Mouse (Mus musculus) liver, postnatal 0 days (tissue): ENCODE measurements at regions not wholly inside any gene's neighbourhood (a gene's known extent, or its start where the extent isn't known, plus 50 kb on each side); places are given as distances from the start of the nearest gene placed in this dataset.

ENCODE experiments used
- ATAC-seq: fragments of 200-750 bp; cut with Nextera tagmentation; 2 replicates; pipeline ENCODE4 v1.8.0; 2017; ENCODE audit warnings: mild to moderate bottlenecking, moderate library complexity
- DNase-seq: peaks from one replicate; pipeline ENCODE4 v3.0.0-alpha.2; 2016
- H3K27ac ChIP-seq: fragments of 300-500 bp; sonication (generic); 2 replicates; pipeline ENCODE4 v1.5.1; 2014; ENCODE audit warnings: antibody characterized with exemption, moderate library complexity, mild to moderate bottlenecking, low read depth
- H3K27me3 ChIP-seq: fragments of 300-500 bp; sonication (generic); 2 replicates; pipeline ENCODE4 v1.6.1; 2014; ENCODE audit warnings: low read length, control low read depth, mixed read lengths; ENCODE audit not compliant: insufficient read depth
- H3K36me3 ChIP-seq: fragments of 300-500 bp; sonication (generic); replicated peaks from 2 replicates; pipeline ENCODE4 v1.6.1; 2014; ENCODE audit warnings: mild to moderate bottlenecking, control low read depth, low read length, moderate library complexity, mixed read lengths; ENCODE audit not compliant: insufficient read depth
- H3K4me1 ChIP-seq: fragments of 300-500 bp; sonication (generic); 2 replicates; pipeline ENCODE4 v1.6.1; 2014; ENCODE audit warnings: antibody characterized with exemption, mild to moderate bottlenecking, control low read depth; ENCODE audit not compliant: insufficient read depth
- H3K4me2 ChIP-seq: fragments of 300-500 bp; sonication (generic); 2 replicates; pipeline ENCODE4 v1.6.1; 2014; ENCODE audit warnings: low read depth, mild to moderate bottlenecking, low read length, moderate library complexity, mixed read lengths
- H3K4me3 ChIP-seq: fragments of 300-500 bp; sonication (generic); 2 replicates; pipeline ENCODE4 v1.5.1; 2014; ENCODE audit warnings: low read depth, low read length
- H3K9ac ChIP-seq: fragments of 300-500 bp; sonication (generic); replicated peaks from 2 replicates; pipeline ENCODE4 v1.6.1; 2014; ENCODE audit warnings: mild to moderate bottlenecking, moderate library complexity
- H3K9me3 ChIP-seq: fragments of 300-500 bp; sonication (generic); 2 replicates; pipeline ENCODE4 v1.6.1; 2016; ENCODE audit warnings: mild to moderate bottlenecking, control low read depth, low read length, mixed read lengths
- CTCF ChIP-seq: sonication (generic); IDR thresholded peaks from 2 replicates; pipeline ENCODE4 v1.5.1; 2016; ENCODE audit warnings: antibody characterized with exemption, low read depth
- EP300 ChIP-seq: IDR thresholded peaks from 2 replicates; pipeline ENCODE4 v1.6.1; 2016; ENCODE audit warnings: antibody characterized with exemption, low read depth, mild to moderate bottlenecking
- WGBS: fragments of 180-500 bp; shearing (Covaris S2); extraction: QIAGEN DNeasy Blood & Tissue Kit; methylation state at CpG from one replicate; pipeline ENCODE4 v1.1.7; 2014; ENCODE audit not compliant: insufficient replicate concordance; 5-methylcytosine and 5-hydroxymethylcytosine counted together

DNA sequence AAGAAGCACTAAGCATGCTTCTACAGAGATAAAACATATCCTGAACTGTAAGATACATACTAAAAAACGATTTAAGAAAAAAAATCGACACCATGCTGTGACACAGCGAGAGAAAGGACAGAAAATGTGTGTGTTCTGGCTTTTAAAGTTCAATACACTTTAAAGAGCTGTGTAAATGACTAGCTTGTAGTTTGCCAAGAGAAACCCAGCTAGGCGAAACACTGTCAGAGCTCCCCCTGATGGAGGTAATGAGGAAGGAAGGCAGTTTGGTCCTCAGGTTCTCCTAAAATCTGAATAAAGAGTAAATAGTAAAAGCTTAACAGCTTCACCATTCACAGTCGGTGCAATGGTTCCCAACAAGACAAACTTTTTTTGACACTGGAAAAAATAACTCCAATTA, 67.1 kb upstream of the Gabrg2 start:
- H3K36me3 ChIP-seq, result no peaks in the 10 kb centered on the region
- no peaks in the 10 kb centered on the region for H3K9me3 ChIP-seq
- H3K27ac ChIP-seq, result no peak overlapping the region
- ATAC-seq, result no peak
- TF ChIP-seq EP300 (no peak), CTCF (peak; percentile 25; the same call in 1 of the 2 replicates)
- no peaks in the 10 kb centered on the region for H3K27me3 ChIP-seq
- DNase-seq, result no peak
- no peaks in the 10 kb centered on the region for H3K4me1 ChIP-seq
- no peak overlapping the region for H3K9ac ChIP-seq
- no peak overlapping the region for H3K4me3 ChIP-seq
- WGBS, result 12% methylated on average over 5 of the region's 5 CpGs
- no peak overlapping the region for H3K4me2 ChIP-seq

DNA sequence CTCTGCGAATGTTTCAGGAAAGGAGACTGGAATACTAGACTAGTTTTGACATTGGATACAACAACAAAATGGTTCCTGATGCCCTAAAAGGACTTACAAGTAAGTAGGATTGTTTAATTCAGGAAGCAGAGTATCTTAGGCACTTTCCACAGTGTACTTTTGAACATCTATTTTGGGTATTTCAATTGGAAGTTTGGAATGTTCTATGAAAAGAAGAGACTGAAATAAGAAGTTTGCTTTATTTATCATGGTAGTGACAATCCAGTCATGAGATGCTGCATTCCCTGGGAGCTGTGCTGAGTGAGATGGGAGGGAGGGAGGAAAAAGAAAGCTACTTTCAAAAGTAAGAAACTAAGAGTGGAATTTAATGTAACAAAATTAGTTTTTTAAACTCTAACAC, 50.9 kb upstream of the Gabrg2 start:
- H3K4me3 ChIP-seq, result no peak overlapping the region
- ATAC-seq (no peak), DNase-seq (no peak)
- H3K4me1 ChIP-seq, result no peaks in the 10 kb centered on the region
- no peaks in the 10 kb centered on the region for H3K27me3 ChIP-seq
- no peak overlapping the region for H3K27ac ChIP-seq
- H3K9me3 ChIP-seq, result no peaks in the 10 kb centered on the region
- no peak overlapping the region for H3K4me2 ChIP-seq
- H3K9ac ChIP-seq, result no peak overlapping the region
- H3K36me3 ChIP-seq, result no peaks in the 10 kb centered on the region
- 68% methylated on average over 1 of the region's 1 CpGs for WGBS
- TF ChIP-seq CTCF, result no peak
- TF ChIP-seq EP300, result no peak
